Mouse (Mus musculus): ENCODE measurements at regions not wholly inside any gene's neighbourhood (a gene's known extent, or its start where the extent isn't known, plus 50 kb on each side); places are given as distances from the start of the nearest gene placed in this dataset.

DNA sequence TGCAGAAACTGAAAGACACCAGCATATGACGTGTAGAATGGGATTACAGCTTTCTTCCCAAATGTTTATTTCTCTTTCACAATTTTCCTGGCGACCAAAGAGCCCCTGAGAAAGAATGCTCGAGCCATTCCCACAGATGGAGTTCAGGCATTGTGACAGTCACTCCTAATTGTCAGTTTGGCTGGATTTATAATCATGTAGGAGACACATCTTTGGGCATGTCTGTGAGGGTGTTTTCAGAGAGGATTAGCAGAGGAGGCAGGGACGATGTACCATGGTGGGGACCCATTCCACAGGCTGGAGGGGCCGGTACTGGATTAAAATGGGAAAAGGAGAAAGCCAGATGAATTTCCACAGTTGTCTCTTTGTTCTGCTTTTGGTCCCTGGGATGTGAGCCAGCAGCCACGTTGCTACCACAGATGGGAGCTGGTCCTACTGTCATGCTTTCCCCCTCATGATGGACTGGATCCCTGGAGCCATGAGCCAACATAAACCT, 76.0 kb upstream of the Eif4g2 start:
- no peak for ATAC-seq (ENCODE audit: low FRiP score)
- H3K27ac ChIP-seq (ENCODE audit: low read depth, low read length): no peak overlapping the region
- no peak for TF ChIP-seq CTCF (IDR thresholded peaks at IDR 0.05)
- no peaks in the 10 kb centered on the region for H3K27me3 ChIP-seq (ENCODE audit: insufficient read depth, low read length)
- H3K4me3 ChIP-seq (ENCODE audit: low read depth, low read length): no peak overlapping the region
- no peaks in the 10 kb centered on the region for H3K36me3 ChIP-seq (ENCODE audit: insufficient read depth, low read length)
- H3K4me2 ChIP-seq (ENCODE audit: low read depth, low read length, poor library complexity, severe bottlenecking): no peak overlapping the region
- H3K9ac ChIP-seq (replicated peaks; ENCODE audit: low read length, poor library complexity, severe bottlenecking): no peak overlapping the region
- DNase-seq (ENCODE audit: low spot score): no peak
- no peaks in the 10 kb centered on the region for H3K9me3 ChIP-seq (ENCODE audit: low read length)
- no peaks in the 10 kb centered on the region for H3K4me1 ChIP-seq (ENCODE audit: insufficient read depth, low read length)
- WGBS: 38% methylated on average over 6 of the region's 6 CpGs

DNA sequence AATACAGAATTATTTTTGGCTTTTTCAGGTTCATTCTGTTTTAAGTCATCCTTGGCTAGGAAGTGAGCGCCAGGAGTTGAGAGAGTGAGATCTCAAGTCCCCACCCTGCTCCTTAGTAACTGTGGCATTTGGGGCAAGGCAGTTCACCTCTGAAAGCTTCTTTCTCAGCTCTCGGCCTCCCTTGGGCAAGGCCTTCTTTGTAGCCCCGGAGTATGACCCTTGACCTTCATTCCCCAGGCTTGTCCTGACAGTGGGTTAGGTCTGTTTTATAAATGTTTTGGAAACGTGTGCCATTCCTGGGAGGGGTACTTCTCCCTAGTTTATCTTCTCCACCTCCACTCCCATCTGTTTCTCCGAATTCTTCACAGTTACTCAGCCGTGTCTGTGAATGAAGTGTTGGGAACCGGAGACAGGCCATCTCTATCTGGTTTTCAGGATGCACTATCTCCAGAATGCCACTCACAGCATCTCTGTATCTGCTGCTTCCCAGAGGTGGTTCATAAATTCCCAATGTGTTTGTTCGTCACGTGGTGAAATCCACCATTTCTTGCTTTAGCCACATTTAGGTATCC, 75.0 kb upstream of the Eif4g2 start:
- Histone ChIP-seq H3K27me3 (ENCODE audit: insufficient read depth, low read length) (no peaks in the 10 kb centered on the region), H3K9me3 (ENCODE audit: low read length) (no peaks in the 10 kb centered on the region), H3K4me2 (ENCODE audit: low read depth, low read length, poor library complexity, severe bottlenecking) (no peak overlapping the region), H3K9ac (replicated peaks; ENCODE audit: low read length, poor library complexity, severe bottlenecking) (no peak overlapping the region), H3K27ac (ENCODE audit: low read depth, low read length) (no peak overlapping the region), H3K4me1 (ENCODE audit: insufficient read depth, low read length) (no peaks in the 10 kb centered on the region), H3K36me3 (ENCODE audit: insufficient read depth, low read length) (no peaks in the 10 kb centered on the region), H3K4me3 (ENCODE audit: low read depth, low read length) (no peak overlapping the region)
- DNase-seq (ENCODE audit: low spot score): no peak
- no peak for TF ChIP-seq CTCF (IDR thresholded peaks at IDR 0.05)
- WGBS: 58% methylated on average over 9 of the region's 9 CpGs
- no peak for ATAC-seq (ENCODE audit: low FRiP score)

DNA sequence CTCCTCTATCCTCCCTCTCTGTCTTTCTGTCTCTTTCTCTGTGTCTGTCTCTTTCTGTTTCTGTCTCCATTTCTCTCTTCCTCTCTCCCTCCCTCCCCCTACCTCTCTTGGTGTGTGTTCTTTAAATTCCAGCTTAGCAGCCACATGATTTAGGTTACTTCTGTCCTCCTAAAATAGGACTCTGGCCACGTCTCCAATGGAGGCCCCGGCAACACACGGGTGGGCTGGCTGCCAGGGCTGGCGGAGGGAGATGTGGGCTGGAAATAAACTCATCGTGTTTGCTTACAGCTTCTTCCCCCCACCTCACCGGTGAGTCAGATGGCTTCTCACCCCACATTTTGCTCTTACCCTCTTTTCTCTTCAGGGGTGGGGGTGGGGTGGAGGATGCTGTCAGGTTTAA, 74.5 kb upstream of the Eif4g2 start:
- H3K4me3 ChIP-seq (ENCODE audit: low read depth, low read length): no peak overlapping the region
- H3K4me1 ChIP-seq (ENCODE audit: insufficient read depth, low read length): no peaks in the 10 kb centered on the region
- H3K4me2 ChIP-seq (ENCODE audit: low read depth, low read length, poor library complexity, severe bottlenecking): no peak overlapping the region
- H3K9ac ChIP-seq (replicated peaks; ENCODE audit: low read length, poor library complexity, severe bottlenecking): no peak overlapping the region
- H3K9me3 ChIP-seq (ENCODE audit: low read length): no peaks in the 10 kb centered on the region
- ATAC-seq (ENCODE audit: low FRiP score) (no peak), DNase-seq (ENCODE audit: low spot score) (peak; percentile 32)
- no peaks in the 10 kb centered on the region for H3K36me3 ChIP-seq (ENCODE audit: insufficient read depth, low read length)
- 35% methylated on average over 6 of the region's 6 CpGs for WGBS
- H3K27ac ChIP-seq (ENCODE audit: low read depth, low read length): no peak overlapping the region
- H3K27me3 ChIP-seq (ENCODE audit: insufficient read depth, low read length): no peaks in the 10 kb centered on the region
- no peak for TF ChIP-seq CTCF (IDR thresholded peaks at IDR 0.05)

DNA sequence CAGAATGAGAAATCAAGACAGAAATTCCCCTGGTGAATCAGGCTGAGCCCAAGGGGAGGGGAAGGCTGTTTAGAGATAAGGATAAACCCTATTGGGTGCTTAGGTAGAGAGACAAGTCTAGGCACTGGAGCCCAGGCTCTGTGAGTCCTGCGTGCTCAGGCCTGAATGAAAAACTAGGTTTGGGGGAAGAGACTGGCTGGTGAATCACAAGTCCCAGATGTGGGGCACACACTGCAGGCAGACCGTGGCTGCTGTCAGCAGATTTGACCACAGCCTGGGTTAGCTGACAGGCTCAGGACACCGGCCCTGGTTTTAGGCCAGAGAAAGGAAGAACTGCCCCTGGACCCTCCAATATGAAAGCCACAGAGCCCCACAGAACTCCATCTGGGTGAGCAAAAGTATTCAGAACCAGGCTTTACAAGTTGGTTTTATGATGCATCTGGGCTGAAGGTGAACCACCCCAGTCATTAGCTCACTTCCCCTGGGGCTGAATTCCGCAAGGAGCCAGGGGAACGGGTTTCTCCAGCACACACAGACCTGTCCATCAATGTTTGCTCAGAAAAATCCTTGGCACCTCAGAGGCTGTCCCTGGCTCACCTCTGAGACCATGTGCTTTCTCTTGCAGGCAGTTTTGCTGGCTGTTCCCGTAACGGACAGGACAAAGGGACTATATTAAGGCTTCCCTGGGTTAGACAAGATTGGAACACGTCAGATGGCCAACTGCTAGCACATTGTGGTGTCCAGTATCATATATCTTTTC, 73.8 kb upstream of the Eif4g2 start:
- Histone ChIP-seq H3K4me1 (ENCODE audit: insufficient read depth, low read length) (no peaks in the 10 kb centered on the region), H3K27ac (ENCODE audit: low read depth, low read length) (no peak overlapping the region), H3K4me2 (ENCODE audit: low read depth, low read length, poor library complexity, severe bottlenecking) (no peak overlapping the region), H3K27me3 (ENCODE audit: insufficient read depth, low read length) (no peaks in the 10 kb centered on the region), H3K9me3 (ENCODE audit: low read length) (no peaks in the 10 kb centered on the region), H3K4me3 (ENCODE audit: low read depth, low read length) (no peak overlapping the region), H3K9ac (replicated peaks; ENCODE audit: low read length, poor library complexity, severe bottlenecking) (no peak overlapping the region), H3K36me3 (ENCODE audit: insufficient read depth, low read length) (no peaks in the 10 kb centered on the region)
- 52% methylated on average over 8 of the region's 8 CpGs for WGBS
- no peak for TF ChIP-seq CTCF (IDR thresholded peaks at IDR 0.05)
- DNase-seq (ENCODE audit: low spot score): no peak
- no peak for ATAC-seq (ENCODE audit: low FRiP score)

DNA sequence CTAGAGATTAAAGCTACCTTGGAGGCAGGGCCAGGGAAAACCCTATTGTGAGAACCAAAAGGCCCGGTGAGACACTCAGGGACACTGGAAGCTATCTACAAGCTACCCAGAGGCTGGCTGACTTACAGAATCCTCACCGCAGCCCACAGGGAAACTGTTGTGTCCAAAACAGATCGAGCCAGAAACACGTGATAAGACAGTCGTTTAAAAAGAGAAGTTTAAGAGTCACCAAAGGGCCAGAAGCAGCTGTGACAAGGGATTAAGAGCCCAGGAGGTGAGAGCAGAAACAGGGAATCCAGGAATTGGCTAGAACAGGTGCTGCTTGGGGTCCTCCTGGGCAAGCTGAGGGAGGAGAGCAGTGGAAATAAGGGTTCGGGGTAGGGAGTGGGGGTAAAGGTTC, 73.2 kb upstream of the Eif4g2 start:
- Histone ChIP-seq H3K4me2 (ENCODE audit: low read depth, low read length, poor library complexity, severe bottlenecking) (no peak overlapping the region), H3K27me3 (ENCODE audit: insufficient read depth, low read length) (no peaks in the 10 kb centered on the region), H3K9me3 (ENCODE audit: low read length) (no peaks in the 10 kb centered on the region), H3K9ac (replicated peaks; ENCODE audit: low read length, poor library complexity, severe bottlenecking) (0 out of 2 replicates have a peak overlapping the region, but pooled peaks have one; percentile 19), H3K4me1 (ENCODE audit: insufficient read depth, low read length) (no peaks in the 10 kb centered on the region), H3K4me3 (ENCODE audit: low read depth, low read length) (no peak overlapping the region), H3K36me3 (ENCODE audit: insufficient read depth, low read length) (no peaks in the 10 kb centered on the region), H3K27ac (ENCODE audit: low read depth, low read length) (no peak overlapping the region)
- ATAC-seq (ENCODE audit: low FRiP score) (no peak), DNase-seq (ENCODE audit: low spot score) (no peak)
- 46% methylated on average over 6 of the region's 6 CpGs for WGBS
- TF ChIP-seq CTCF (IDR thresholded peaks at IDR 0.05): no peak

DNA sequence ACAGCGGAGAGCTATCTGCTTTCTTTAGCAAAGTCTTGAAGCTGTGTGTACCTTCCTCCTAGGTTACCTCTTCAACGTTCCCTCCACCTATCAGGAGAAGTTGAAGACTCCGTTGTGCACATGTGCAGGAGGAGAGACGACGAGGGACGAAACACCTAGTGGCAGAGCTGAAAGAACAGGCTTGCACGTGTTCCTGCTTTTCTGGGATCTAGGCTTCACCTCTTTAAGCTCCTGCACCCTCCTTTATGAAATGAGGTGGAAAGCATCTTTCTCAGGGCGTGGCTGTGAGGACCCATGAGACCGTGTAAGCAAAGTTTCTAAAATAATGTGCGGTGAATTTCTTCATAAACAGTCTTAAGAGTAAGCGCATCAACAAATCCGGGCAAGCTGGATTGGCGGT, 71.4 kb upstream of the Eif4g2 start:
- no peak overlapping the region for H3K9ac ChIP-seq (replicated peaks; ENCODE audit: low read length, poor library complexity, severe bottlenecking)
- no peak overlapping the region for H3K27ac ChIP-seq (ENCODE audit: low read depth, low read length)
- no peak for DNase-seq (ENCODE audit: low spot score)
- no peaks in the 10 kb centered on the region for H3K4me1 ChIP-seq (ENCODE audit: insufficient read depth, low read length)
- H3K27me3 ChIP-seq (ENCODE audit: insufficient read depth, low read length): no peaks in the 10 kb centered on the region
- no peak overlapping the region for H3K4me2 ChIP-seq (ENCODE audit: low read depth, low read length, poor library complexity, severe bottlenecking)
- H3K36me3 ChIP-seq (ENCODE audit: insufficient read depth, low read length): no peaks in the 10 kb centered on the region
- H3K9me3 ChIP-seq (ENCODE audit: low read length): no peaks in the 10 kb centered on the region
- 89% methylated on average over 13 of the region's 13 CpGs for WGBS
- ATAC-seq (ENCODE audit: low FRiP score): no peak
- H3K4me3 ChIP-seq (ENCODE audit: low read depth, low read length): no peak overlapping the region
- TF ChIP-seq CTCF (IDR thresholded peaks at IDR 0.05): no peak
